Mouse (Mus musculus) small intestine, adult 2 months (tissue): ENCODE data around the gene Poldip2.
"Not testable (repeated sequence)": the region's sequence is repeated elsewhere in the genome, so short reads cannot be mapped to it uniquely, and the experiment has no call there.

Experiments used
- CTCF ChIP-seq: fragments of 200-500 bp; IDR thresholded peaks from 2 replicates; pipeline ENCODE4 v1.5.1; 2012; ENCODE audit warnings: low read depth, mild to moderate bottlenecking, control low read depth, inconsistent platforms, low read length, moderate library complexity, mixed read lengths; ENCODE audit not compliant: insufficient replicate concordance, insufficient read length; ENCODE audit errors: extremely low read depth
- POLR2A ChIP-seq: fragments of 200-500 bp; IDR thresholded peaks from 2 replicates; pipeline ENCODE4 v1.6.1; 2012; ENCODE audit warnings: low read depth, mild to moderate bottlenecking, control low read depth, inconsistent platforms, low read length, moderate library complexity

DNA sequence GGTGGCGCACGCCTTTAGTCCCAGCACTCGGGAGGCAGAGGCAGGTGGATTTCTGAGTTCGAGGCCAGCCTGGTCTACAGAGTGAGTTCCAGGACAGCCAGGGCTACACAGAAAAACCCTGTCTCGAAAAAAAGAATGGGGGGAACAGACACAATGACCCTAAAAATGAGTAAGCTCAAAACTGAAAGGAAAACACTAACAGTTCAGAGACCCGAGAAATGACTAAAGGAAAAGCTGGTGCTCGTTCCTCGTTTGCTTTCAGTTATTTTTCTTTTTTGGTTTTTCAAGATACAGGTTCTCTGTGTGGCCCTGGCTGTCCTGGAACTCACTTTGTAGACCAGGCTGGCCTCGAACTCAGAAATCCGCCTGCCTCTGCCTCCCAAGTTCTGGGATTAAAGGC is 19.5 kb downstream of the Poldip2 start:
- TF ChIP-seq CTCF, POLR2A: not testable (repeated sequence)
